Mouse (Mus musculus) testis, adult 2 months (tissue): ENCODE data around the gene Sema4a.

ENCODE experiments used
- CTCF ChIP-seq: fragments of 200-500 bp; IDR thresholded peaks from 2 replicates; pipeline ENCODE4 v1.5.1; 2012; ENCODE audit warnings: low read depth, mild to moderate bottlenecking, inconsistent platforms, low read length, moderate library complexity; ENCODE audit not compliant: control insufficient read depth, insufficient read depth, insufficient replicate concordance
- POLR2A ChIP-seq: fragments of 200-500 bp; IDR thresholded peaks from 2 replicates; pipeline ENCODE4 v1.6.1; 2012; ENCODE audit warnings: low read depth, mild to moderate bottlenecking, inconsistent platforms, low read length, moderate library complexity; ENCODE audit not compliant: control insufficient read depth

DNA sequence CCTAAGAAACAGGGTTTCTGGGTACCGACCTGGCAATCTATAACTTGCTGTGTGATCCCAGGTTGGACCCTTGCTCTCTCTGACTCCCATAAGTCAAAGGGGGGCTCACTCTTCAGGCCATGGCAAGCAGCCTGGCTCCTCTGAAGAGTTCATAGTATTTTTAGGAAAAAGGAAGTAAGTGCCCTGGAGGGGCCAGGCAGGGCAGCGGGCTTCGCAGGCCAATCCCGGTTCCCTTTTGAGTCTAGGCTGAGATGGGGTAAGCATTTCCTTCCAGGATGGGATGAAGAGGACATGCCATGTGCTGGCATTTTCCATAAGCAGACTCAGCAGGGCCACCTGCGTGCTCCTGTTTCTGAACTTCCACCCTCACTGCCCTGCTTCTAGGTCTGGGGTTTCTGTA, 953 bp downstream of the Sema4a start:
- TF ChIP-seq POLR2A, result no peak
- TF ChIP-seq CTCF, result no peak
